Mouse (Mus musculus): ENCODE measurements around the gene Hacd3.

Hacd3 gene

GRCm38 (mm10) chr9:64943997-64944396 is 77.5 kb downstream of the Hacd3 start:
- no peak for DNase-seq

GRCm38 (mm10) chr9:64941650-64942049 is 79.8 kb downstream of the Hacd3 start:
- DNase-seq: no peak

GRCm38 (mm10) chr9:64940731-64941346 is 80.7 kb downstream of the Hacd3 start:
- DNase-seq: no peak

- DNase-seq: no peak
These were observed 81.7 kb downstream of the Hacd3 start for GRCm38 (mm10) chr9:64939790-64940189.

- DNase-seq: peak; percentile 35
These were observed 82.2 kb downstream of the Hacd3 start for GRCm38 (mm10) chr9:64939281-64939680.

GRCm38 (mm10) chr9:64938535-64938934 is 83.0 kb downstream of the Hacd3 start:
- DNase-seq: no peak

- DNase-seq: no peak
These were observed 84.0 kb downstream of the Hacd3 start for GRCm38 (mm10) chr9:64937491-64937890.

All from lung, postnatal 10 days (tissue).